Mouse (Mus musculus): ENCODE measurements around the gene Arhgap18.

Arhgap18 gene

DNA sequence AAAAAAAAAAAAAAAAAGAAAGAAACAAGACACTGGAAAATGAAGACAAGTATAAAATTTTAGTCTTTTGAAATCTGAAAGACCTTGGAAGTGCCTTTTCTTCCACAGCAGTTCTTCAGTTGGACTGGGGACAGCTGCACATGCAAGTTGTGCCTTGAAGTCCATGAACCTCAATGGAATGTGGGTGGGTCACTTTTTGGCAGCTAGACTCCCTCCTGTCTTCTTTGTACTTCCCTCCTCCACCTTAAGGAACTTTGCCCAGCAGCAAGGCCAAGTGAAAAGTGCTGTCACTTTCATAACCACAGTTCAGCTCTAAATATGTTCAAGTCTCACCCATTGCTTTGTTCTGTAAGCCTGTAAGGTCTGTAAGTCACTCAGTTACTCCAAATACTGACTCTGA is 23.2 kb downstream of the Arhgap18 start:
- DNase-seq (ENCODE audit: low spot score in 2 of 2) = no peak

GRCm38 (mm10) chr10:26780581-26780980 is 27.4 kb downstream of the Arhgap18 start:
- no peak for DNase-seq (ENCODE audit: low spot score in 2 of 2)

- DNase-seq (ENCODE audit: low spot score in 2 of 2) = no peak
Measured at GRCm38 (mm10) chr10:26789680-26790079, 36.5 kb downstream of the Arhgap18 start.

DNA sequence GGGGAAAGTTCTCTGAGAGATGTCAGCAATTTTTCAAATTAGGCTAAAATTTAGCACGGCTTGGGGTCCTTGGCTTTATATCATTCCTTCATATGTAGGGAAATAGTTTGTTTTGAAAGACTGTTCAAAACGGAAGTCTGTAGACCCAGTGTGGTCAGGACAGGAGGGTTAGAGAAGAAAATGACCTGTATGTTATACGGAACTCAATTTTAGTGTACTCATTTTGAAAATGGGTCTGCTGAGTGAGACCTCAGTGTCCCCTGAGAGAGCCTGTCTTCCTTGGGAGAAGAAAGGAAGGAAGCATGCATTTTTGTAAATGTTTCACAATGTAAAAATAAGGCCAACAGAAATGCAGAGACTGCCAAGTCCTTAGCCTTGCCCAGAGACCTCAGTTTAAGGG is 38.6 kb downstream of the Arhgap18 start:
- DNase-seq (ENCODE audit: low spot score in 2 of 2) = no peak

DNA sequence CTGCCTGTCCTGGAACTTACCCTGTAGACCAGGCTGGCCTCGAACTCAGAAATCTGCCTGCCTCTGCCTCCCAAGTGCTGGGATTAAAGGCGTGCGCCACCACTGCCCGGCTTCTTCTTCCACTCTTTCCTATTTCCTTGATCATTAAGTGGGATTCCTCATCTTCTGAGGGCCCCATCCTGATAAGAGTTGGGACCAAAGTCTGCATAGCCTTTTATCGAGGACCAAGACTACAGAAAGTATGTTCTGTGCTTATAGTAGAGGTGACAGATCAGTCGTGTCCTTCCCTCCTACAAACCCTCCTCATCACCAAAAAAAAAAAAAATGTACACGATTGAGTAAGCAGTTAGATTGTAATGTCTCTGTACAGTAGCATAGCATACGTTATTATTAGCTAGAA is 39.8 kb downstream of the Arhgap18 start:
- DNase-seq (ENCODE audit: low spot score in 2 of 2) = no peak

DNA sequence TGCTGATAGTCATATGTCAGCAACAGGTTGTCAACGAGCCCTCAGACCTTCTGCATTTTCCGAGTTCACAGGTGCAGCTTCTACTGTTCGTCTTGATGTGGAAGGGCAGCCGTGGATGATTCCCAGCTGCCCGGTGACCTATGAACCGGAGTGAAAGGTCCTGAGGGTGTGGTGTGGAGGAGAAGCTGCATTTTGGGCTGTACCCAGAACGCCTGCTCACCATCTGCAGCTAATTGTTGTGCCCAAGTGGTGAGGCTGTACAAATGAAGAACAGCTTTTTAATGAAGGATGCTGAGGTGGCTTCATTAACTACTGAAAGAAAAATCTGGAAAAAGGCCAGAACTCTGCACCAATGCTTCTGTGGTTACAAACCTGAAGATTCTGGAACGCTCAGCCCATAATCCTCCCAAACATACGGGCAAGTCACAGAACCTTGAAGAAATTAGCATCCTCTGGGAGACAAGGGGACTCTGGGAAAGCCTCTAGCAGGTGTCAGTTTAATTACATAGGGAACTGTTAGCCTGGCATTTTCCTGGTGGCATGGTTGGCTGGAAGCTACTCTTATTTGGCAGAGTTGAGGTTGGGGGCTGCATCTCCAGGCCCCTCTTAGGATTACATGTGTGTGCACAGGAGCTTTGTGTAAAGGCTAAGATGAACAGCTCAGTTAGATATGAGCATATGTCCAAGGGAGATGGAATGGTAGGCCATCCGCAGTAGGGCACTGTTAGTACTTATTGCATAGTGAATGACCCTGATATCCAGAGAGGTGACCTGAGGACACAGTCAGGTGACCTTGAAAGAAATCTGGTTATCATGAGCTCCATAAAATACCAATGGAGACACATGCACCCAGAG is 43.4 kb downstream of the Arhgap18 start:
- no peak for DNase-seq (ENCODE audit: low spot score in 2 of 2)

DNA sequence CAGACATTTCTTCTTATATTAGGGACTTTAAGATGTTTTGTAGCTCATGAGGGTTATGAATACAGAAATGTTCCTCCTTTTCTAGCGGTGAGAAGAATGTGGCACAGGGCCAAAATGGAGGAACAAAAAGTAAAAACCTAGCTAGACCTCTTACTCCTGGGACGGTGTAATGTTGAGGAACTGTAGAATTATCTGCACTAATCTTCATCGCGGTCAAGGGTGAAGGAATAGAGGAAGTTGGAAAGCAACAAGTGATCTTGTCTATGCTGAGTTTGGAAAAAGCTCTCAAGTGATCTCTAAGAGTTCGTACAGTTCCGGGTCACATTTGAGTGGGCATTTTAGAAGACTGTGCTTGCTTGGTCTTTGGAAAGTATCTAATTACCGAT is 44.1 kb downstream of the Arhgap18 start:
- no peak for DNase-seq (ENCODE audit: low spot score in 2 of 2)

DNA sequence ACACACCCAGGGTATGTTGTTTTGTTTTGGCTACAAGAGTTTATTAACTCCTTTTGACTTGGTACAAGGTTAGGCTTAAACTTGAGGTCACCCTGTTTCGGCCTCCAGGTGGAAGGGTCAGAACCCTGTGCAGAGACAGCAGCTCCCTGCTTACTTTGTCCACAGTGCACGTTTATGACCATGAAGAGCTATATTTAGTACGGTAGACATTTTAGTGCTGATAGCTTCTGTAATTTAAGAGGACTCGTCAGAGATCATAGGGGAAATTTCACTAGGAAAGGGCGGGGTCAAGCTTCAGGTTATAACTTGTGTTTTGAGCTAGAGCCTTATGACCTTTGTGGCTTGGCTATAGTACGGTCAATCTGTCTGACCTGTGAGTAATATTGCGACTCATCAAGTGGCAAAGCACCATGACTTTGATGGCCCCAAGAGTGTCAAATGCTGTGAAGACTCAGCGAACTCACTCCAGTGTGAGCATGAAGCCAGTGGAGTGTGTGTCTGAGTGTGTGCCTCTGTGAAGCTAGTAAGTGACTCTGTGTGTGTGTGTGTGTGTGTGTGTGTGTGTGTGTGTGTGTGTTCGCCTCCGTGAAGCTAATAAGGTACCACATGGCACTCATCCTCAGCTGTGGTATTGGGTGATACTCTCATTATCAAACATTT is 45.7 kb downstream of the Arhgap18 start:
- no peak for DNase-seq (ENCODE audit: low spot score in 2 of 2)

GRCm38 (mm10) chr10:26799562-26800051 is 46.4 kb downstream of the Arhgap18 start:
- no peak for DNase-seq (ENCODE audit: low spot score in 2 of 2)

GRCm38 (mm10) chr10:26804351-26804983 is 51.2 kb downstream of the Arhgap18 start:
- no peak for DNase-seq (ENCODE audit: low spot score in 2 of 2)

- DNase-seq (ENCODE audit: low spot score in 2 of 2) = no peak
Measured at GRCm38 (mm10) chr10:26805007-26805406, 51.8 kb downstream of the Arhgap18 start.

DNA sequence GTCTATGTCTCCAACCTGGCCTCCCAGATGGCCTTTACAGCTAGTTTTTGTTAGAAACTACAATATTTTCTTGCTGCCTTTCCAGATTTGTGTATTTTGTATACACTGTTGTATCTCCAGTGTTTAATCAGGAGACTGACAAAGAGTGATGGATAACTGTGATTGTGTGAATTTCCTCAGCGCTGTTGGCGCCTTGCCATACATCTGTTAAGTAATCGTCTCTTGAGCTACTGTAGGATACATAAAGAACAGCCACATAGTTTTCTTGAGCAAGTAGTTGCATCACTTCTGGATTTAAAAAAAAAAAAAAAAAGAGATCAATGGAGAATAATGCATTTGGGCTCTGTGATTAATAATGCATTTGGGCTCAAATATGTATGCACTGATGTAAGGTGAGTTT is 52.9 kb downstream of the Arhgap18 start:
- no peak for DNase-seq (ENCODE audit: low spot score in 2 of 2)

DNA sequence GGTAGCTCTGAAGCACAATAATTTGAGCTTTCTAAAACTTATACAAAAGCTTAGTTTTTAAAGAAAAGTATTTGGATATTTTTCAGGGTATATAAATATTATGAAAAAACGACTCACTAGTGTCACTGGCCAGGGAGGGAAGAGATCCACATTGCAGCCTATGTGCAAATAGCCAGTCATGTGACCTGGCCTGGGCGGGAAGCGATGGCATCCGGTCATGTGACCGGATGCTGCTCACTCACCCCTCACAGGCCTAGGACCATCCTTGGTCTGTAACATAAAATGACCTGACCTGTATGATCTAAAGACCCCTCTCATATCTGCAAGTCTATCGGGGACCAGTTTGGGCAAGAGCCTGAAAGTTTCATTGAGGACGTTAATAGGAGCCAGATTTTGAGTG is 56.8 kb downstream of the Arhgap18 start:
- no peak for DNase-seq (ENCODE audit: low spot score in 2 of 2)

DNA sequence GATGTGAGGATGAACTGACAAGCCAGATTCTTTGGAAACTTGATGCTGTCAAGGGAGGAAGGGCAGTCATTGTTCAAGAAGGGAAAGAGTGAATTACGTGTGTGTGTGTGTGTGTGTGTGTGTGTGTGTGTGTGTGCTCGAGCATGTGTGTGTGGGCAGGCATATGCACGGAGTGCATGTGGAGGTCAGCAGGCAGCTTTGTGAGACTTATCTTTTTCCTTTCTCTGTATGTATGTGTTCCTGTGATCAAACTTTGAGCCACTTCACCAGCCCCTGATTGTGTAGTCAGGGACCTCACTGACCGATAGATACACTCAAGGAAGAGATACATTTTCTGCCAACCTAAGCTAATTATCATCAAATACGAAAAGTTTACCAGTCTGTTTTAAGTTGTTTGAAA is 57.6 kb downstream of the Arhgap18 start:
- DNase-seq (ENCODE audit: low spot score in 2 of 2) = no peak

DNA sequence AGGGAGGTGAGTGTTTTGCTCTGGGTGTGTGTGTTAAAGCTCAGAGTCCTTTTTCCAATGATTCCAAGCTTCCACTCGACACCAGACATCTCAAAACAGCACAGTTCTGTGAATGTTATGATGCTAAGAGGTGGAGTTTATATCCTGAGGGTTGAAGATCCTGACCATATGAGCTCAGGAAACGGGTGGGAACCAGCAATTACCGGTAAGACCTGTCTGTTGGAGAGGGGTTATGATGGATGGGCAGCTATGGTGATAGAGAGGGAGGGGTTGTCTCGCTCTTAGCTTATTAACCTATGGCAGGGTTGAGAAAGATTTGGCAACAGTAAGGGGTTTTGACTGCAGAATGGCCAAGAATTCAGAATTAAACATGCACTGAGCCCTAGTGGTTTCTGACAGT is 58.1 kb downstream of the Arhgap18 start:
- DNase-seq (ENCODE audit: low spot score in 2 of 2) = no peak

DNA sequence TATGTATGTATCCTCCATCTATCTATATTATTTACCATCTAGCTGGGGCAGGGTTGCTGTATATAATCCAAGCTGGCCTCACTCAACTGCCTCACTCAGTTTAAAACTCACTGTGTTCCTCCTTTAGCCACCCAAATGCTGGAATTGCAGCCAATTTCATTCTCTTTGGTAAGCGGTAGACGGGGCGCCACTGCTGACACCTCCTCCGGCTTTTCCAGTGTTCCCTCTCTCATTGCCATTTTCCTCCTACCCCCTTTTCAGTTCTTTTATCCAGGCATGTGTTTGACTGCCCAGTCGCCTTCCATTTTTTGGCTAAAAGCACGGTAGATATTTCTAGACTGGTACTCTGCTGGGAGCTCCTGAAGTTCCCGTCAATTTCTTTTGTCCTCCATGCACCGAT is 62.4 kb downstream of the Arhgap18 start:
- DNase-seq (ENCODE audit: low spot score in 2 of 2) = no peak

DNA sequence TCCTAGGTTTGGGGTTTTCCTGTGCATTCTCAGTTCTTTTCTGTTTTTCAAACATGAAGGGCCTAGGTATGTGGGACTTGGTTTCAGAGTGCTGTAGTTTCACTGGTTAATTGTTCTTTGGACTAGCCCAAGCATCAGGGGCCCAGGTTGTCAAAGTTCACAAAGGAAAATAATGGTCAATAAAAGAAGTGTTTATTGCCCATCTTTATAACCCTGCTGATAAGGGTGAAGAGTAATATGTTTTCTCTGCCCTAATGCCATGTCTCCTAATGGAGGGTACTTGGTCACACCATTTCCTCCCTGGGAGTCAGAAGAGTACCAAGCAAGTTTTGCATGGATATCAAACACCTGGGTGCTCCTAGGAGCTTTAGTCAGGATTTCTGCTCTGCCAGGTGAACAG is 67.1 kb downstream of the Arhgap18 start:
- DNase-seq (ENCODE audit: low spot score in 2 of 2) = no peak

DNA sequence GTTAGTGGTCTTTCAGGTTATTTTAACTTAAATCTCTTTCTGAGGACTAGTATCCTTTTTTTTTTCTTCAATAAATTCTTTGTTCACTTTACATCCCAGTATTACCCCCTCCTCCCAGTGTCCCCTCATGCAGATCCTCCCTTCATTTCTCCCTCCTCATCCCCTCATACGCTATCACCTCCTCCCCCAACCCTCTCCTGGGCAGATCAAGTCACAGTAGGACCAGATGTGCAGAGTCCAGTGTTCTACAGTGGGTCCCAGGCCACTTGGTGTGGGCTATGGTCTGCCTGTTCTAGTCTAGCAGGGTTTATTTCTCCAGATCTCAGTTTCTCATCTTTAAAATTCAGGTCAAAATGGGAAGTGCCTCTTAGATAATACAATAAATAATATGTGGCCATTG is 67.7 kb downstream of the Arhgap18 start:
- no peak for DNase-seq (ENCODE audit: low spot score in 2 of 2)

DNA sequence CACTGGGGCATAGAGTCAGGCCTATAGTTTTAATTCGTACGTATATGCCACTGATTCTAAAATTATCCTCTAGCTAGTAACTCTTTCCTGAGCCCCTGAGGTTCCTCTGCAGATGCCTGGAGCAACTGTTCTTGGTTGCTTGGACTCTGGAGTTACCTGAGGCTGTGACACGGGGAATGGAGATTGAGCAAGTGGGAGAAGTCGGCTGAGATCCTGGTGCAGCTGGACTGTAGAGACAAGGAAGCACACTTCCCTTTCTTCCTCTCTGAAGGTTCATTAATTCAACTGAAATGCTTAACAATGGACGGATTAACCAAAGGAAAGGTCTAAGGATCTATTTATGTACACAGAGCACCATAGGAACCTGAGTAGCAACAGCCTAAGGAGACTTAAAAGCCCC is 70.8 kb downstream of the Arhgap18 start:
- DNase-seq (ENCODE audit: low spot score in 2 of 2) = no peak

DNA sequence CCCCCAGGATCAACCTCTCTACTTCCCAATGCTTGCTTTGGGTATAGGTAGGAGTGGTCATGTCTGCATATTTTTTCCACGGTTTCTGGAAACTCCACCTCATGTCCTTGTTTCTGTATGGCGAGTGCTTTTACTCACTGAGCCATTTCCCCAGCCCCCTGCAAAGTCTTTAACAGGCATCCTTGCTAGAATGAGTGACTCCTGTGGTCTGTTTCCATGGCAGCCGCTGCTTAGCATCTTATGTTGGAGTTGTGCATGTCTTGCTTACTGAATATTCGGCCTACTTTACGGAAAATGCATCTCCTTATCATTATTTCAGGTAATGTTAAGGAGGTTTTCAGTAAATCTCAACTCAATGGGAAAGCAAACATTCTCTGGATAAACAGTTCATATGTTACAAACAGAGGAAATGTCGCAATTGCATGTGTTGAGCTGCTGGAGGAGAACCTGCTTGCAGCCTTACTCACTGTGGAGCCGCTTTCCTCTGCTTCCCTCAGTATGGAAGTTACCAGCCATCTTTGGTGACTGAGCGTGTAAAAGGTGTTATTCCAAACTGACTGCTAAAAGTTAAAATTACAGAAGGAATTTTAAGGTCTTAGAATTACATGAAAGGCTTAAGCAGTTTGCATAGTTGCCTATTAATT is 72.1 kb downstream of the Arhgap18 start:
- peak in 1 of 2 experiments; percentile 18 for DNase-seq (ENCODE audit: low spot score in 2 of 2)

DNA sequence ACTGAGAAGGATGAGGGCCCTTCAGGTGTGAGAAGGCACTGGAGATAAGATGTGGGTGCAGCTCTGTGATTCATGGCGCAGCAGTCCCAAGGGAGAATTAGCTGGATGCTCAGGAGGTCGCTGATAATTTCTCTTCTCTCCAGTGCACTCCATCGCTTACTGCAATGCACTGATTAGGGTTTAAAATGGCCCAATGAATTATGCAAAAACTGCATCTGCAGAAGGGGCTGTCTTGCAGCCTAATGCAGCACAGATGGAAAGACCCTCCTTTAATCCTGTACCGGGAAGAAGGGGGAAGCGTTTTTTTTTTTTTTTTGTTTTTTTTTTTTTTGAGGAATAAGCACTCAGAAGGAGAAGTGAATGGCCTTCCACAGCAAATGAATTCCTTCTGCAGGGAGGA is 74.1 kb downstream of the Arhgap18 start:
- no peak for DNase-seq (ENCODE audit: low spot score in 2 of 2)

GRCm38 (mm10) chr10:26828412-26829137 is 75.4 kb downstream of the Arhgap18 start:
- DNase-seq (ENCODE audit: low spot score in 2 of 2) = no peak

All from frontal cortex, postnatal 10 days (tissue).